Mouse (Mus musculus) midbrain, embryonic 14.5 days (tissue): Measurements from ENCODE around the gene Oxsr1. TPM values are rescaled to one million over a fixed set of nuclear protein-coding genes. Genes with fewer than 3 reads are reported as not detected.
A peak's percentile ranks its signal among the peaks of the same experiment; 100 is the strongest.

Source experiments
- ATAC-seq: fragments of 200-750 bp; cut with Nextera tagmentation; 2 replicates; pipeline ENCODE4 v1.8.0; 2017; ENCODE audit warnings: moderate number of reproducible peaks, moderate library complexity; ENCODE audit not compliant: low FRiP score, low TSS enrichment
- DNase-seq: peaks from one replicate; pipeline ENCODE4 v3.0.0-alpha.2; 2015
- H3K27ac ChIP-seq: fragments of 300-500 bp; sonication (generic); replicated peaks from 2 replicates; pipeline ENCODE4 v1.5.1; 2014; ENCODE audit warnings: mild to moderate bottlenecking, low read depth, low read length, moderate library complexity
- H3K27me3 ChIP-seq: fragments of 300-500 bp; sonication (generic); 2 replicates; pipeline ENCODE4 v1.6.1; 2014; ENCODE audit warnings: low read length, control low read depth, mixed read lengths; ENCODE audit not compliant: control insufficient read depth, insufficient read depth
- H3K36me3 ChIP-seq: fragments of 300-500 bp; sonication (generic); 2 replicates; pipeline ENCODE4 v1.6.1; 2014; ENCODE audit warnings: low read length, control low read depth; ENCODE audit not compliant: control insufficient read depth, insufficient read depth
- H3K4me1 ChIP-seq: fragments of 300-500 bp; sonication (generic); 2 replicates; pipeline ENCODE4 v1.6.1; 2014; ENCODE audit warnings: mild to moderate bottlenecking, antibody characterized with exemption, low read length, control low read depth; ENCODE audit not compliant: control insufficient read depth, insufficient read depth
- H3K4me2 ChIP-seq: fragments of 300-500 bp; sonication (generic); 2 replicates; pipeline ENCODE4 v1.6.1; 2014; ENCODE audit warnings: mild to moderate bottlenecking, low read length, moderate library complexity
- H3K4me3 ChIP-seq: fragments of 300-500 bp; sonication (generic); replicated peaks from 2 replicates; pipeline ENCODE4 v1.5.1; 2014; ENCODE audit warnings: low read depth, low read length
- H3K9ac ChIP-seq: fragments of 300-500 bp; sonication (generic); replicated peaks from 2 replicates; pipeline ENCODE4 v1.6.1; 2014; ENCODE audit warnings: mild to moderate bottlenecking, low read length, moderate library complexity
- H3K9me3 ChIP-seq: fragments of 300-500 bp; sonication (generic); 2 replicates; pipeline ENCODE4 v1.6.1; 2016; ENCODE audit warnings: low read length, control low read depth, mixed read lengths; ENCODE audit not compliant: control insufficient read depth
- WGBS: fragments of 180-500 bp; shearing (Covaris S2); extraction: QIAGEN DNeasy Blood & Tissue Kit; methylation state at CpG from one replicate; pipeline ENCODE4 v1.1.7; 2014; 5-methylcytosine and 5-hydroxymethylcytosine counted together
- polyA plus RNA-seq: library from polyadenylated mRNA; unstranded; fragments of >200 nt; fragmentation: Nextera tagmentation; extraction: Ambion mirVana; gene quantifications from 2 replicates; pipeline ENCODE4 v1.2.1, GENCODE M21; 2014

Oxsr1 gene
- polyA plus RNA-seq, 1 experiment from 2014 or later: 18.2 TPM

DNA sequence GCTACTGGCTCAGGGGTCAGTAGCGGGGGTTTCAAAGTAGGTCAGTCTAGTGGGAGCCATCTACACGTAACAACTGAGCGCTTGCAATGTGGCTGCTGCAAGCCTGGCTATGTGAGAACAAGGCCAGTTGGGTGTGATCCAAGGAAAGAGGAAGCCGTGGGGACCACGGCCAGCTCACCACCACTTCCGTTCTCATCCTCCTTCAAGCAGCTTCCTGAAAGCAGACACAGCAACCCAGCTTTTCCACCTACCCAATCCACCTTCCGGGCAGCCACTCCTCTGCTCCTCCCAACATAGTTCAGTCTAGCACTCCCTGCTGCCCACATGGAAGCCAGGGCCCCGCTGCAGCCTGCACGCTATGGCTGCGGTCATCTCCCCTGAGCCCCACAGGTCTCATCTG is 12.1 kb upstream of the Oxsr1 start:
- no peak overlapping the region for H3K27ac ChIP-seq
- H3K36me3 ChIP-seq: no peaks in the 10 kb centered on the region

DNA sequence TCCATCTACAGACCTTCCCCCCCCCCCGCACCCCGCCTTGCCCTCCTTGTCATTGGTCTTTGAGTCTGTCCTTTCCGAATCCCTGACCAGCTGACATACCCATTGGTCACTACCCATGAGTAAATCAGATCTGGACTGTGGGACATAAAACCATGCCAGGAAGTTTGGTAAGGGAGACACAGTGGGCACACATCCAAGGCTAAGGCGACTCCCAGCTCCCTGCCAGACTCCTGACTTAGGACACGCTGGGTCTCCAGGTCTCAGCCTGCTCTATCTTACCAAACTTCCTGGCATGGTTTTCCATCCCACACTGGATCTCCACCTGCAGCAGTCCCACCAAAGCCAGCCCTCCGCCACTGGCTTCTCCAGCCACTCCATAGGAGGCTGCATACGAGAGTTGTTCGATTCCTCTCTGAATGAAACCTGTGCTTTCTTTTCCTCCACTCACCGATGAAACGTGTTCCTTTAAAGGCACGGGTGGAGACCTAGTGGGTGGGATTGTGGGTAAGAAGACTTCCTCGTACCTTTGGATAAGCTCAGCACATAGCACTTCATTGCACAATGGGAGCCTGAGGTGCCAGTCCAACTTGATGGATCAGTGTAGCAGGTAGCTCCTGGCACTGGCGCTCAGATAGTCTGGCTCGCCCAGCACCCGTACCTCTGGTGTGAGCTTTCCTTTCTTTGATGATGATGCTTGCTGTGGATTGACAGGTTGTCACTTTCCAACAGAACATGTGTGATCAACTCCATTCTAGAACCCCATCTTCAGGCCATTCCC is 8.1 kb upstream of the Oxsr1 start:
- Histone ChIP-seq H3K4me1 (no peaks in the 10 kb centered on the region), H3K4me3 (no peak overlapping the region), H3K9ac (no peak overlapping the region), H3K9me3 (no peaks in the 10 kb centered on the region), H3K27ac (no peak overlapping the region), H3K36me3 (no peaks in the 10 kb centered on the region), H3K27me3 (no peaks in the 10 kb centered on the region), H3K4me2 (no peak overlapping the region)
- ATAC-seq (no peak), DNase-seq (no peak)
- WGBS: 90% methylated on average over 15 of the region's 15 CpGs

More for the DNA sequence above, 12.1 kb upstream of the Oxsr1 start:
- peaks cover 5% of the 10 kb centered on the region for H3K27me3 ChIP-seq
- H3K4me2 ChIP-seq: no peak overlapping the region
- DNase-seq: no peak
- H3K4me3 ChIP-seq: no peak overlapping the region
- no peaks in the 10 kb centered on the region for H3K9me3 ChIP-seq
- ATAC-seq: no peak
- whole genome bisulfite sequencing: 78% methylated on average over 10 of the region's 10 CpGs
- H3K9ac ChIP-seq: no peak overlapping the region
- no peaks in the 10 kb centered on the region for H3K4me1 ChIP-seq

DNA sequence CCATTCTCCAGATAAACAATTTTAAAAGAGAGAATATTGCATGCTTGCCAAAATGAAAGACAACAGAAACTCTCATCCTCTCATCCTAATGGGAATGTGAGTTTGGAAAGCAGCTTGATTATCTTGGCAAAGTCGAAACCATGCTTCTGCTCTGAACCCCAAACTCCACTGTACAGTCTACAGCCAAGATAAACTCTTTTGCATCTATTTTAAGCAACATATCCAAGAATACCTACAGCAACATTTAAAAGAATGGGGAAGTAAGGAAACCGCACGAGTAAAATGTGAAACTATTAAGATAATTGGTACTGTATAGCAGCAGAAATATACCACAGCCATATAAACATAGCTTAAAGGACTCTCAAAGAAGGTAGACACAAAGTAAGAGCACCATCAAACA is 6.3 kb upstream of the Oxsr1 start:
- Histone ChIP-seq H3K27me3 (no peaks in the 10 kb centered on the region), H3K27ac (no peak overlapping the region), H3K36me3 (no peaks in the 10 kb centered on the region), H3K4me1 (0 out of 2 replicates have a peak, but pooled peaks cover 6% of the 10 kb centered on the region), H3K4me2 (no peak overlapping the region), H3K9me3 (no peaks in the 10 kb centered on the region), H3K9ac (no peak overlapping the region), H3K4me3 (no peak overlapping the region)
- ATAC-seq (no peak), DNase-seq (no peak)
- WGBS: 84% methylated on average over 3 of the region's 3 CpGs

DNA sequence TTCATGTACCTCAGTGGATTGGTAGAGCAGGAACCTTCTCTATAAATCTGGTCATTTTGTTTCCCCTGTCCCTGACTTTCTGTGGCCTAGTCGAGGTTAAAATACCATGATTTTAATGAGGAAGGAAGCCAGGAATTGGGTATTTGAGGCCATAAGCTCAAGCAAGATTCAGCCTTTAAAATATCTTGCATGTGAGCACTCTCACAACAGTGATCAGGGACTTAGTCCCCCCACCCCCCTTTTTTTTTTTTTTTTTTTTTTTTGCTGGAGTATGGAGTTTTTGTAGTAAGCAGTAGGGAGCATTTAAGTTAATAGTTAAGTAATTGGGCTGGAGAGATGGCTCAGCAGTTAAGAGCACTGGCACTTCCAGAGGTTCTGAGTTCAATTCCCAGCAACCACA is 1.9 kb upstream of the Oxsr1 start:
- WGBS: 88% methylated on average over 1 of the region's 1 CpGs
- H3K27ac ChIP-seq: no peak overlapping the region
- H3K4me3 ChIP-seq: no peak overlapping the region
- ATAC-seq: no peak
- no peaks in the 10 kb centered on the region for H3K36me3 ChIP-seq
- no peak overlapping the region for H3K9ac ChIP-seq
- H3K4me2 ChIP-seq: no peak overlapping the region
- H3K27me3 ChIP-seq: no peaks in the 10 kb centered on the region
- DNase-seq: no peak
- peaks cover 17% of the 10 kb centered on the region for H3K4me1 ChIP-seq
- H3K9me3 ChIP-seq: no peaks in the 10 kb centered on the region

DNA sequence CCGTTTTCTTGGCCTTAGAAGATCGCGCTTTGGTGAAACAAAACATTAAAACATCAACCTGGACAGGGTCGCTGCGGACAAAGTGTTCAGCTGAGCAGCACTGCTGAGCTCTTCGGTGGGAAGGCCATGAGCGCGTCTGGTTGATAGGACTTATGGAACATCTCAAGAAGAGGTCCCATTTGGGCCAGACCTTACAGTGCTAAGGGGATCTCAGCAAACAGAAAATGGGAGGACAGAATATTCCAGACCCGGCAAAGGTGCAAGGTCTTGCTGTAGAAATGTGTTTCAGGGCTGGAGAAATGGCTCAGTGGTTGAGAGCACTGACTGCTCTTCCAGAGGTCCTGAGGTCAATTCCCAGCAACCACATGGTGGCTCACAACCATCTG is 1.0 kb upstream of the Oxsr1 start:
- peak overlapping the region; percentile 78 for H3K9ac ChIP-seq
- no peaks in the 10 kb centered on the region for H3K36me3 ChIP-seq
- peak overlapping the region; percentile 88 for H3K4me2 ChIP-seq
- 5% methylated on average over 9 of the region's 9 CpGs for WGBS
- DNase-seq: no peak
- H3K27me3 ChIP-seq: no peaks in the 10 kb centered on the region
- ATAC-seq: no peak
- peak overlapping the region; percentile 96 for H3K4me3 ChIP-seq
- peak overlapping the region; percentile 87 for H3K27ac ChIP-seq
- H3K9me3 ChIP-seq: no peaks in the 10 kb centered on the region
- H3K4me1 ChIP-seq: peaks cover 17% of the 10 kb centered on the region

DNA sequence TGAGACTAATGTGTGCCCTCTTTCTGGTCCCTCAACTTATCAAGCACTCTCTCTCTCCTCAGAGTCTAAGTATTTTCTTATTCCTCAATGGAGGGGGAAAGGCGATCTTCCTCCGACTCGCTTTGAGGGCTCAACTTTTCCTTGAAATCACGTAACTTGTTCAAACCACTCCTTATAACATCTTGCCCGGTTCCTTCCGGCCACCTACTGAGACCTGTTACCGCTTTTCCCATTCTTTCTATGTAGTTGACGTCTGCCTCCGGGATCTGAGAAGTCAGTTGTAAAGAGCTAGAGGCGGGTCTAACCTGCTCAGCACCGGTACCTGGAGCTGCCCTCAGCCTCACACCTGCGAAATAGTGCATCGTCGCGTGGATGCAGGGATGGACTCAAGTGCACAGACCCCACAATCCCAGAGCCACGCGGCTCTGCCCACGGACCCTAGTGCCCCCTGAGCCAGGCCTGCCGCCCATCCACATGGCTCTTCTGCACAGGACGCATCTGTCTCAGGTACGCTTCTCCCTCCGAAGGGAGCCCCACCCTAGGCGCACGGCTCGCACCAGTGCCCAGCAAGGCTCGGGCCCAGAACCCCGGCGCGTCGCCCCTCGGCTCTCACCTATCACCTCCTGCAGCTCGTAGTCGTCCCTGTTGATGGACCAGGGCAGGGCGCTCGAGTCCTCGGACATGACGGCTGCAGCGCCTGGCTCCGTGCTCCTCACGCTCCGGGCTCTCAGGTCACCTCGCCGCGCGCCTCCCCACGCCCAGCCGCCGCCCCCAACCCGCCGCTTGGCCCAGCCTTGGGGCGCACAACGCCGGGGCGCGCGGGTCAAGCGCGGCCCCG is 616 bp downstream of the Oxsr1 start:
- peak; percentile 35 for DNase-seq
- under 1% methylated on average over 59 of the region's 59 CpGs for WGBS
- Histone ChIP-seq H3K4me2 (peak overlapping the region; percentile 88), H3K27me3 (no peaks in the 10 kb centered on the region), H3K9ac (peak overlapping the region; percentile 78), H3K36me3 (no peaks in the 10 kb centered on the region), H3K9me3 (no peaks in the 10 kb centered on the region), H3K4me1 (peaks cover 17% of the 10 kb centered on the region), H3K4me3 (peak overlapping the region; percentile 96), H3K27ac (peak overlapping the region; percentile 87)
- peak; percentile 41 for ATAC-seq

DNA sequence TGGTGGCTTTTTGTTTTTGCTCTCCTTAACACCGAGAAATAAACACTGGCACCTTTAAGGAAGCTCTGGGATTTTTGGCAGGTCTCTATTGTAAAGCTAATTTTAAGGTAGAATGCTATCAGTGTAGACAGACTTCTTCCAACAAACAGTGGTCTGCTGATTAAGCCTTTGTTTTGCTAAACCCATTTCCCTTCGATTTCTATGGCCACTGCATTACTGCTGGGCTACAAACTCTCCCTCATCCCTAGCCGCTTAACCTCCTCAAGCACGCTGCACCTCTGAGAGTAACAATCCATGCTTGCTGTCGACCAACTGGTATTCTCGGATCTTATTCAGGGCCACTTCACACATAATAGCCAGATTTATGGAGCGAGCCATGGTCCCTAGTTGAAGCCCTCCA is 1.3 kb downstream of the Oxsr1 start:
- DNase-seq: peak; percentile 14
- no peak for ATAC-seq
- Histone ChIP-seq H3K9me3 (no peaks in the 10 kb centered on the region), H3K4me2 (peak overlapping the region; percentile 88), H3K4me3 (peak overlapping the region; percentile 96), H3K9ac (peak overlapping the region; percentile 78; the same call in 1 of the 2 replicates), H3K4me1 (peaks cover 17% of the 10 kb centered on the region), H3K36me3 (no peaks in the 10 kb centered on the region), H3K27me3 (no peaks in the 10 kb centered on the region), H3K27ac (no peak overlapping the region)
- WGBS: 10% methylated on average over 7 of the region's 7 CpGs

DNA sequence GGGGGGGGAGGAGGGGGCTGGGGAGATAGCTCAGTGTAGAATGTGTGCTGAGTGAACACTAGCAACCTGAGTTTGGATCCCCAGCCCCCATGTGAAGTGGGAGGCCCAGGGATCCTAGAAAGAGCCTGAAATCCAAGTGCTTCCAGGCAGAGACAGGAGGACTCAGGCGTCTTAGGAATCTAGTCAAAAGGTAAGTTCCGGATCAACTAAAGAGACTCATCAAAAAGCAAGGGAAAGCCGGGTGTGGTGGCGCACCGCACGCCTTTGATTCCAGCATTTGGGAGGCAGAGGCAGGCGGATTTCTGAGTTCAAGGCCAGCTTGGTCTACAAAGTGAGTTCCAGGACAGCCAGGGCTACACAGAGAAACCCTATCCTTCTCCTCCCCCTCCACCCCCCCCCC is 1.8 kb downstream of the Oxsr1 start:
- H3K4me3 ChIP-seq: peak overlapping the region; percentile 96; the same call in 1 of the 2 replicates
- H3K9ac ChIP-seq: no peak overlapping the region
- no peaks in the 10 kb centered on the region for H3K36me3 ChIP-seq
- H3K9me3 ChIP-seq: no peaks in the 10 kb centered on the region
- ATAC-seq: no peak
- 85% methylated on average over 7 of the region's 7 CpGs for WGBS
- H3K27me3 ChIP-seq: no peaks in the 10 kb centered on the region
- peak overlapping the region; percentile 88 for H3K4me2 ChIP-seq
- no peak overlapping the region for H3K27ac ChIP-seq
- H3K4me1 ChIP-seq: peaks cover 17% of the 10 kb centered on the region
- DNase-seq: no peak
